In the genomic region with DNA sequence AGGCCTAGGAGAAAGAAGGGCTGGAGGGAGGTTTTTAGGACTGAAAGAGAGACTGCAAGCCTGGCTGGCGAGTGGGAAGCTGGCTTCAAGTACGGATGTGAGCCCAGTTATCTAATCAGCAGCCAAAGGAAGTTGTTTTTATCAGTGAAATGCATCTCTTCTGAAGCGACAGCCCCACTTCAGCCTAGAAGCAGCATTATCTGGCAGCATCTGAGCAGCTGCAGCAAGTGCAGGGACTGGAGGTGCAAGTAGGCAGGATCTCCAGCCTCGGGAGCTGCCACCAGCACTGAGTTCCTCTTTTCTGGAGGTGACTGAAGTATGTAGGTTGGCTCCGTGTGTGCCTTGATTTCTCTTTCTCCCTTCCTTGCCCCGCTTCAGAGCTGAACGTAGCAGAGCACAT, we compare ENCODE assay signal across 17 mouse cellular contexts. TPM values are rescaled to one million over a fixed set of nuclear protein-coding genes. Genes with fewer than 3 reads are reported as not detected.
A peak's percentile ranks its signal among the peaks of the same experiment; 100 is the strongest.
DNase-seq lines count a peak whose midpoint lies in the region; ATAC-seq and TF ChIP-seq lines count a peak whose summit lies in the region.
"Had no signal": no experiment of that assay in that cellular context is flagged by ENCODE, and none has a peak within 500 bp of the region (broad histone marks: within the 10 kb centered on the region; RNA-seq: fewer than 3 reads in every experiment).

No protein-coding gene starts in this region.

- H3K9ac ChIP-seq in liver, embryonic 14.5 days (replicated peaks) = peak overlapping the region; percentile 27; the same call in 1 of the 2 replicates
- no peak overlapping the region for H3K9ac ChIP-seq in hindbrain, embryonic 16.5 days (ENCODE audit: low read depth, low read length)
- H3K9ac ChIP-seq: forebrain, embryonic 15.5 days; intestine, embryonic 15.5 days had no signal

- H3K27ac ChIP-seq in liver, embryonic 14.5 days = no peak overlapping the region; the same call in 1 of the 2 replicates
- H3K27ac ChIP-seq in hindbrain, embryonic 16.5 days (ENCODE audit: low read depth, low read length) = no peak overlapping the region
- H3K27ac ChIP-seq: forebrain, embryonic 15.5 days; intestine, embryonic 15.5 days; kidney, postnatal 0 days; limb, embryonic 10.5 days had no signal

- no peak for TF ChIP-seq CTCF in liver, embryonic 14.5 days (IDR thresholded peaks at IDR 0.05; ENCODE audit: low read depth)

- no peaks in the 10 kb centered on the region for H3K9me3 ChIP-seq in liver, embryonic 14.5 days (ENCODE audit: control insufficient read depth, low read length)
- no peaks in the 10 kb centered on the region for H3K9me3 ChIP-seq in megakaryocyte, embryonic 14.5 days
- no peaks in the 10 kb centered on the region for H3K9me3 ChIP-seq in hindbrain, embryonic 16.5 days (ENCODE audit: control insufficient read depth, low read length)
- H3K9me3 ChIP-seq: forebrain, embryonic 15.5 days; intestine, embryonic 15.5 days; limb, embryonic 10.5 days had no signal

- H3K4me2 ChIP-seq in liver, embryonic 14.5 days (ENCODE audit: low read depth) = no peak overlapping the region
- no peak overlapping the region for H3K4me2 ChIP-seq in hindbrain, embryonic 16.5 days (ENCODE audit: low read length)
- H3K4me2 ChIP-seq: forebrain, embryonic 15.5 days; heart, embryonic 11.5 days; intestine, embryonic 15.5 days; midbrain, embryonic 11.5 days had no signal

- peaks cover 2 to 9% of the 10 kb centered on the region in 2 experiments; a peak in 2 of 4 replicates for H3K4me1 ChIP-seq in liver, embryonic 14.5 days (replicated peaks; ENCODE audit: control insufficient read depth in 2 of 2, insufficient read depth in 2 of 2, low read length in 1 of 2)
- H3K4me1 ChIP-seq in megakaryocyte, embryonic 14.5 days = peaks cover 34% of the 10 kb centered on the region
- H3K4me1 ChIP-seq in hindbrain, embryonic 16.5 days (ENCODE audit: control insufficient read depth, insufficient read depth, low read depth, low read length) = no peaks in the 10 kb centered on the region
- H3K4me1 ChIP-seq: forebrain, embryonic 15.5 days; intestine, embryonic 15.5 days; limb, embryonic 10.5 days had no signal

- ATAC-seq in liver, embryonic 14.5 days (ENCODE audit: insufficient read depth) = no peak
- no peak for ATAC-seq in hindbrain, embryonic 16.5 days
- ATAC-seq: forebrain, embryonic 15.5 days; intestine, embryonic 15.5 days had no signal

- peaks cover 65% of the 10 kb centered on the region for H3K36me3 ChIP-seq in liver, embryonic 14.5 days (replicated peaks; ENCODE audit: control insufficient read depth, insufficient read depth, low read depth)
- H3K36me3 ChIP-seq in megakaryocyte, embryonic 14.5 days (replicated peaks; ENCODE audit: low read length) = peaks cover 60% of the 10 kb centered on the region
- no peaks in the 10 kb centered on the region for H3K36me3 ChIP-seq in hindbrain, embryonic 16.5 days (ENCODE audit: control insufficient read depth, insufficient read depth, low read length)
- H3K36me3 ChIP-seq: forebrain, embryonic 15.5 days; intestine, embryonic 15.5 days; limb, embryonic 10.5 days had no signal

- no peaks in the 10 kb centered on the region for H3K27me3 ChIP-seq in liver, embryonic 14.5 days (ENCODE audit: control insufficient read depth, insufficient read depth, low read length)
- no peaks in the 10 kb centered on the region for H3K27me3 ChIP-seq in megakaryocyte, embryonic 14.5 days (replicated peaks)
- H3K27me3 ChIP-seq in hindbrain, embryonic 16.5 days (replicated peaks; ENCODE audit: control insufficient read depth, insufficient read depth, low read length) = no peaks in the 10 kb centered on the region
- H3K27me3 ChIP-seq: forebrain, embryonic 15.5 days; intestine, embryonic 15.5 days had no signal

- DNase-seq in liver, embryonic 14.5 days (ENCODE audit: low read depth in 3 of 3, low spot score in 3 of 3) = no peak
- no peak for DNase-seq in liver
- DNase-seq in T-cell, adult 2 months (ENCODE audit: low spot score) = peak; percentile 68
- DNase-seq in thymus, postnatal 14 days = peak; percentile 67
- no peak for DNase-seq in urinary bladder, postnatal 25 days (ENCODE audit: low spot score)
- DNase-seq in testis, postnatal 14 days (ENCODE audit: low spot score) = no peak
- DNase-seq: adrenal gland, adult 8-10 months; heart, postnatal 36 days; layer of hippocampus, postnatal 36 days had no signal

- H3K4me3 ChIP-seq in liver, embryonic 14.5 days (ENCODE audit: insufficient read depth in 1 of 2, low read depth in 2 of 2, low read length in 2 of 2) = no peak overlapping the region
- peak overlapping the region; percentile 31 for H3K4me3 ChIP-seq in megakaryocyte, embryonic 14.5 days (replicated peaks)
- H3K4me3 ChIP-seq in hindbrain, embryonic 16.5 days (ENCODE audit: low read length) = no peak overlapping the region
- H3K4me3 ChIP-seq: forebrain, embryonic 15.5 days; intestine, embryonic 15.5 days; limb, embryonic 10.5 days had no signal

- TF ChIP-seq EP300 in liver, embryonic 14.5 days (IDR thresholded peaks at IDR 0.05; ENCODE audit: low read depth) = no peak

- 25% methylated on average over 7 of the region's 7 CpGs for WGBS in liver, embryonic 14.5 days (ENCODE audit: insufficient replicate concordance)
- WGBS in hindbrain, embryonic 16.5 days = 72% methylated on average over 7 of the region's 7 CpGs

RNA-seq across cellular contexts. Expression of gene Ikzf1, which starts 26.9 kb away (rescaled TPM):
- 63.3 and 65.4 TPM in 2 replicates for polyA plus RNA-seq in liver, embryonic 14.5 days (2012; rRNA removed)
- 46.6 and 60.5 TPM in 2 replicates for polyA plus RNA-seq in liver, embryonic 14.5 days (2014; fragmentation: Nextera tagmentation; extraction: Ambion mirVana)
- 15.2 and 18.0 TPM in 2 replicates for polyA plus RNA-seq in megakaryocyte, embryonic 14.5 days (2012; ENCODE audit: insufficient read depth, low replicate concordance)
- polyA plus RNA-seq in hindbrain, embryonic 16.5 days (2015; fragmentation: Nextera tagmentation; extraction: Ambion mirVana) = 1.3 and 1.4 TPM in 2 replicates

Comparison
In these comparisons a context has a peak if more than half of its experiments do, and no peak if none do; other contexts are left out.
1. DNase-seq: peak in T-cell, adult 2 months (single experiment) and thymus, postnatal 14 days (single experiment); none in liver, embryonic 14.5 days (0 of 3), liver (single experiment), urinary bladder, postnatal 25 days (single experiment) and testis, postnatal 14 days (single experiment).